Mouse (Mus musculus) liver, postnatal 0 days (tissue): Measurements from ENCODE around the gene Safb.
A peak's percentile ranks its signal among the peaks of the same experiment; 100 is the strongest.

Source experiments
- CTCF ChIP-seq: sonication (generic); IDR thresholded peaks from 2 replicates; pipeline ENCODE4 v1.5.1; 2016; ENCODE audit warnings: antibody characterized with exemption, low read depth
- EP300 ChIP-seq: IDR thresholded peaks from 2 replicates; pipeline ENCODE4 v1.6.1; 2016; ENCODE audit warnings: antibody characterized with exemption, low read depth, mild to moderate bottlenecking

GRCm38 (mm10) chr17:56651801-56652200 is 67.2 kb downstream of the Safb start:
- TF ChIP-seq CTCF = no peak
- peak; percentile 56 for TF ChIP-seq EP300
